Mouse (Mus musculus): ENCODE results near the gene Gm27021. TPM values are rescaled to one million over a fixed set of nuclear protein-coding genes. Genes with fewer than 3 reads are reported as not detected.

The Gm27021 gene
- total and polyA plus RNA-seq, 2 experiments from 2014 or later: 7.9 to 13.8 TPM

DNA sequence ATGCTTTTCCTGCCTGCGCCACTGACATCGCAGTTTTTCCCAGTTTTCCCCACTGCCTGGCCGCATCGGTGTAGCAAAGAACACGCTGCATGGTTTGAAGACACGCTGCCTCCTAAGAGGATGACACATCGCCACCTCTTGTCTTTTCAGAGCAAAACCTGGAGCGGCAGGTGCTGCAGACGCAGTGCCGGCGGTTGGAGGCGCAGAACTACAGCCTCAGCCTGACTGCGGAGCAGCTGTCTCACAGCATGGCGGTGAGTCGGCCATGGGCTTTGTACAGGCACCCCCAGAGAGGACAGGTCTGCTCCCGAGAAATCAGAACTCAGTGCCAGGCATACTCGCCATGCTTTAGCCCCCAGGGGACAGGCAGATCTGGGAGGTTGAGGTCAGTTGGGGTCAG is 90.1 kb downstream of the Gm27021 start:
- Histone ChIP-seq H3K4me1 (ENCODE audit: insufficient read depth, low read length) (no peaks in the 10 kb centered on the region), H3K4me3 (ENCODE audit: low read depth, low read length) (no peak overlapping the region), H3K36me3 (ENCODE audit: insufficient read depth, low read length) (peaks cover 76% of the 10 kb centered on the region), H3K9me3 (ENCODE audit: low read length) (no peaks in the 10 kb centered on the region), H3K27ac (ENCODE audit: low read depth, low read length) (no peak overlapping the region), H3K9ac (replicated peaks; ENCODE audit: low read length, poor library complexity, severe bottlenecking) (no peak overlapping the region), H3K27me3 (ENCODE audit: insufficient read depth, low read length) (no peaks in the 10 kb centered on the region), H3K4me2 (ENCODE audit: low read depth, low read length, poor library complexity, severe bottlenecking) (no peak overlapping the region)
- WGBS: 79% methylated on average over 17 of the region's 17 CpGs
- peak; percentile 19; the same call in 1 of the 2 replicates for TF ChIP-seq CTCF (IDR thresholded peaks at IDR 0.05)
- ATAC-seq (ENCODE audit: low FRiP score) (no peak), DNase-seq (ENCODE audit: low spot score) (peak; percentile 40)

DNA sequence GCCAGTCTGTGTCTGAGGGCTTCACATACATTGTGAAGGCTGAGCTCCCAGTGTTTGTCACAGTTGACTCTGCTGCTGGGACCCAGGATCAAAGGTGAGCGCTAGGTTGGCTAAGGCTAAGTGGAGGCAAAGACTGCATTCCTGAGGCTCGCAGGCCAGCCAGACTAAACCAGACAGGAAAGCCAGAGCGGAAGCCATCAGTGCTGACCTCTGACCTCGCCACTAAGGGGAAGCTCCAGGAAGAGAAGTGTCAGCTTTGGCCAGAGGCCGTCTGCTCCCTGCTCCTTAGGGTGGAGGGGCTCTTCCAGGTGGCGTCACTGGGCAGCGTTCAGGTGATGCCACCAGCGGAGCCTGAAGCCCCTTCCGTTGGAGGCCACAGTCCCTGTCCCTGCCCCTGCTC is 92.1 kb downstream of the Gm27021 start:
- no peaks in the 10 kb centered on the region for H3K9me3 ChIP-seq (ENCODE audit: low read length)
- H3K36me3 ChIP-seq (ENCODE audit: insufficient read depth, low read length): peaks cover 89% of the 10 kb centered on the region
- H3K9ac ChIP-seq (replicated peaks; ENCODE audit: low read length, poor library complexity, severe bottlenecking): no peak overlapping the region
- 63% methylated on average over 9 of the region's 9 CpGs for WGBS
- H3K4me1 ChIP-seq (ENCODE audit: insufficient read depth, low read length): no peaks in the 10 kb centered on the region
- DNase-seq (ENCODE audit: low spot score): no peak
- TF ChIP-seq CTCF (IDR thresholded peaks at IDR 0.05): no peak
- no peak overlapping the region for H3K4me3 ChIP-seq (ENCODE audit: low read depth, low read length)
- ATAC-seq (ENCODE audit: low FRiP score): no peak
- H3K27me3 ChIP-seq (ENCODE audit: insufficient read depth, low read length): no peaks in the 10 kb centered on the region
- no peak overlapping the region for H3K4me2 ChIP-seq (ENCODE audit: low read depth, low read length, poor library complexity, severe bottlenecking)
- no peak overlapping the region for H3K27ac ChIP-seq (ENCODE audit: low read depth, low read length)

DNA sequence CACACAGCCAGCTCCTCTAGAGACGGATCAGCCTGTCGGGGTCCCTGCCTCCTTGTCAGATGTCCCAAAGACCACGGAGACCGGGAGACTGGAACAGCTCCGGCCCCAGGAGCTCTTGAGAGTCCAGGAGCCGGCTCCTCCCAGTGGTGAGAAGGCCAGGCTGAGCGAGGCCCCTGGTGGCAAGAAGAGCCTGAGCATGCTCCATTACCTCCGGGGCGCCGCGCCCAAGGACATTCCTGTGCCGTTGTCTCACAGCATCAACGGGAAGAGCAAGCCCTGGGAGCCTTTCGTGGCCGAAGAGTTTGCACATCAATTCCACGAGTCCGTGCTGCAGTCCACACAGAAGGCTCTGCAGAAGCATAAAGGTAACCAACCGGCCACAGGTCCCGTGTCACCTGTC is 92.9 kb downstream of the Gm27021 start:
- peaks cover 83% of the 10 kb centered on the region for H3K36me3 ChIP-seq (ENCODE audit: insufficient read depth, low read length)
- no peak for TF ChIP-seq CTCF (IDR thresholded peaks at IDR 0.05)
- H3K4me3 ChIP-seq (ENCODE audit: low read depth, low read length): no peak overlapping the region
- no peak overlapping the region for H3K27ac ChIP-seq (ENCODE audit: low read depth, low read length)
- no peak overlapping the region for H3K9ac ChIP-seq (replicated peaks; ENCODE audit: low read length, poor library complexity, severe bottlenecking)
- no peaks in the 10 kb centered on the region for H3K4me1 ChIP-seq (ENCODE audit: insufficient read depth, low read length)
- H3K9me3 ChIP-seq (ENCODE audit: low read length): no peaks in the 10 kb centered on the region
- 76% methylated on average over 19 of the region's 19 CpGs for WGBS
- DNase-seq (ENCODE audit: low spot score) (no peak), ATAC-seq (ENCODE audit: low FRiP score) (no peak)
- H3K27me3 ChIP-seq (ENCODE audit: insufficient read depth, low read length): no peaks in the 10 kb centered on the region
- no peak overlapping the region for H3K4me2 ChIP-seq (ENCODE audit: low read depth, low read length, poor library complexity, severe bottlenecking)

DNA sequence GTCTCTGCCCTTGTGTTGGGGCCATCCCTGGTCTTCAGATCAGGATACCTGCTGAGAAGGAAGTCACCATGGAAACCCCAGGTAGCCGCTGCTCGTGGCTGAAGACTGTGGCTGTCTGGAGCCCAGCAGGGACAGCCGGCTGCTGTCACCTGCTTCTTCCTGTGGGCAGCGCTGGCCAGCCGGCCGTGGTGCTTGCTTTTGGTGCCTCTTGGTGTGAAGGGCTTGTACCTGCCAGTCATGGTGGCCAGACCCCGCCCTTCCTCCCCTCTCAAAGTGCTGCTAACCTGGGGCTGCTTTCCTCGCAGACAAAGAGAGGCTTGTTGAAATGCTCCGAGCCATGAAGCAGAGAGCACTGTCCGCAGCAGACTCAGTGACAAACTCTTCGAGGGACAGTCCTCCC is 94.0 kb downstream of the Gm27021 start:
- Histone ChIP-seq H3K4me3 (ENCODE audit: low read depth, low read length) (no peak overlapping the region), H3K36me3 (ENCODE audit: insufficient read depth, low read length) (peaks cover 84% of the 10 kb centered on the region), H3K27ac (ENCODE audit: low read depth, low read length) (no peak overlapping the region), H3K9me3 (ENCODE audit: low read length) (no peaks in the 10 kb centered on the region), H3K27me3 (ENCODE audit: insufficient read depth, low read length) (no peaks in the 10 kb centered on the region), H3K4me1 (ENCODE audit: insufficient read depth, low read length) (no peaks in the 10 kb centered on the region), H3K9ac (replicated peaks; ENCODE audit: low read length, poor library complexity, severe bottlenecking) (no peak overlapping the region), H3K4me2 (ENCODE audit: low read depth, low read length, poor library complexity, severe bottlenecking) (no peak overlapping the region)
- DNase-seq (ENCODE audit: low spot score): no peak
- WGBS: 65% methylated on average over 11 of the region's 11 CpGs
- no peak for ATAC-seq (ENCODE audit: low FRiP score)
- TF ChIP-seq CTCF (IDR thresholded peaks at IDR 0.05): no peak

DNA sequence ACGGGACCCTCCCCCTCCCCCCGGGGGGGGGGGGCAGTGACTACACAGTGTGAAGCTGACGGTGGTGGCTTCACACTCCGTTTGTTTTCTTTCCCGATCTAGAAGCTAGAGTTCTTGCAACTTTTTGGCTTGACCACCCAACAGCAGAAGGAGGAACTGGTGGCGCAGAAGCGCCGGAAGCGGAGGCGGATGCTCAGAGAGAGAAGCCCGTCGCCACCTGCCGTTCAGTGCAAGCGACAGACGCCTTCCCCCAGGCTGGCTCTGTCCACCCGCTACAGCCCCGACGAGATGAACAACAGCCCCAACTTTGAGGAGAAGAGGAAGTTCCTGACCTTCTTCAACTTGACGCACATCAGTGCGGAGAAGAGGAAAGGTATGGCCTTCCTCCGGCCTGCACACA is 95.3 kb downstream of the Gm27021 start:
- DNase-seq (ENCODE audit: low spot score) (no peak), ATAC-seq (ENCODE audit: low FRiP score) (no peak)
- Histone ChIP-seq H3K9ac (replicated peaks; ENCODE audit: low read length, poor library complexity, severe bottlenecking) (no peak overlapping the region), H3K4me1 (ENCODE audit: insufficient read depth, low read length) (no peaks in the 10 kb centered on the region), H3K27ac (ENCODE audit: low read depth, low read length) (no peak overlapping the region), H3K4me2 (ENCODE audit: low read depth, low read length, poor library complexity, severe bottlenecking) (no peak overlapping the region), H3K27me3 (ENCODE audit: insufficient read depth, low read length) (no peaks in the 10 kb centered on the region), H3K9me3 (ENCODE audit: low read length) (no peaks in the 10 kb centered on the region), H3K36me3 (ENCODE audit: insufficient read depth, low read length) (peaks cover 85% of the 10 kb centered on the region), H3K4me3 (ENCODE audit: low read depth, low read length) (no peak overlapping the region)
- no peak for TF ChIP-seq CTCF (IDR thresholded peaks at IDR 0.05)
- WGBS: 80% methylated on average over 21 of the region's 21 CpGs

DNA sequence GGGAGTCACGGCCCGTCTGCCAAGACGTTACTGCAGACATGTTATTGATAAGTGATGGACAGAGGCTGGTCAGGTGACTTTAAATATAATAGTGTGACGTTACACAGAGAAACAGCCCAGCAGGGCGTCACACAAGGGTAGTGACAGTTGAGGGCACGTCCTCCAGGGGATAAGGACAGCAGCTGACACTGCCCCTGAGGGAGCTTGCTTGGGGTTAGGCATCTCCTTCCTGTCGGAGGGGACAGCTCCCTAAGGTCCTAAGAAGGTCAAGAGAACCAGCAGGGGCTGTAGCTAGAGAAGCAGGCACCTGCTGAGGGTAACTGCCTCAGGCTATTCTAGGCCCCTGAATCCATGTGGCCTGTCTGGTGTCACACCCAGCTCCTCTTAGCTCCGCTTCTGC is 96.3 kb downstream of the Gm27021 start:
- H3K4me2 ChIP-seq (ENCODE audit: low read depth, low read length, poor library complexity, severe bottlenecking): no peak overlapping the region
- no peak for DNase-seq (ENCODE audit: low spot score)
- no peak overlapping the region for H3K9ac ChIP-seq (replicated peaks; ENCODE audit: low read length, poor library complexity, severe bottlenecking)
- WGBS: 76% methylated on average over 8 of the region's 8 CpGs
- TF ChIP-seq CTCF (IDR thresholded peaks at IDR 0.05): no peak
- ATAC-seq (ENCODE audit: low FRiP score): no peak
- no peaks in the 10 kb centered on the region for H3K4me1 ChIP-seq (ENCODE audit: insufficient read depth, low read length)
- no peaks in the 10 kb centered on the region for H3K27me3 ChIP-seq (ENCODE audit: insufficient read depth, low read length)
- no peak overlapping the region for H3K27ac ChIP-seq (ENCODE audit: low read depth, low read length)
- H3K36me3 ChIP-seq (ENCODE audit: insufficient read depth, low read length): peaks cover 85% of the 10 kb centered on the region
- no peak overlapping the region for H3K4me3 ChIP-seq (ENCODE audit: low read depth, low read length)
- H3K9me3 ChIP-seq (ENCODE audit: low read length): no peaks in the 10 kb centered on the region

All from midbrain, postnatal 0 days (tissue).